Mouse (Mus musculus) left cerebral cortex, postnatal 14 days (tissue): ENCODE measurements around the gene Castor1. TPM values are rescaled to one million over a fixed set of nuclear protein-coding genes. Genes with fewer than 3 reads are reported as not detected.

Experiments used
- DNase-seq, 2 experiments: peaks; one replicate each; pipeline ENCODE4 v3.0.0; 2021 to 2022; ENCODE audit warnings: low spot score in 2 of 2, mixed read lengths in 1 of 2
- intact Hi-C: fragments of 180-260 bp; cut with DNase I; formaldehyde crosslinking; loops from one replicate; pipeline ENCODE4 v1.15.1; 2025
- total RNA-seq, 2 experiments: library from RNA; stranded (reverse); gene quantifications; 2 replicates each; pipeline ENCODE4 v1.2.3; 2021

The Castor1 gene
- total RNA-seq, 2 experiments from 2014 or later = 4.3 to 4.9 TPM

GRCm38 (mm10) chr11:4226569-4227325 lies 8.7 kb downstream of the Castor1 start:
- DNase-seq = no peak
- intact Hi-C loops = no loop called here

GRCm38 (mm10) chr11:4228463-4228862 lies 10.4 kb downstream of the Castor1 start:
- no peak for DNase-seq
- intact Hi-C loops = no loop called here

- intact Hi-C loops = no loop called here
Measured at GRCm38 (mm10) chr11:4229841-4230240, 11.8 kb downstream of the Castor1 start.

GRCm38 (mm10) chr11:4231435-4231834 lies 13.4 kb downstream of the Castor1 start:
- DNase-seq = no peak
- intact Hi-C loops = no loop called here

More at GRCm38 (mm10) chr11:4229841-4230240, 11.8 kb downstream of the Castor1 start:
- DNase-seq = no peak

- intact Hi-C loops = no loop called here
- no peak for DNase-seq
Measured at GRCm38 (mm10) chr11:4232644-4233043, 14.6 kb downstream of the Castor1 start.

- DNase-seq = no peak
- intact Hi-C loops = no loop called here
Measured at GRCm38 (mm10) chr11:4235052-4235655, 17.1 kb downstream of the Castor1 start.

- no peak for DNase-seq
- intact Hi-C loops = no loop called here
Measured at GRCm38 (mm10) chr11:4235665-4236545, 17.9 kb downstream of the Castor1 start, which contains the start of gene Osm. Gene Osm (plus strand): TSS chr11:4236420.

- DNase-seq = no peak
- intact Hi-C loops = no loop called here
Measured at GRCm38 (mm10) chr11:4236546-4237067, 18.6 kb downstream of the Castor1 start.

GRCm38 (mm10) chr11:4237389-4237912 lies 19.4 kb downstream of the Castor1 start:
- intact Hi-C loops = no loop called here
- no peak for DNase-seq

GRCm38 (mm10) chr11:4238167-4238566 lies 20.1 kb downstream of the Castor1 start:
- intact Hi-C loops = no loop called here

GRCm38 (mm10) chr11:4239691-4240090 lies 21.7 kb downstream of the Castor1 start:
- DNase-seq = no peak
- intact Hi-C loops = no loop called here

More at GRCm38 (mm10) chr11:4238167-4238566, 20.1 kb downstream of the Castor1 start:
- no peak for DNase-seq

- intact Hi-C loops = no loop called here
- DNase-seq = no peak
Measured at GRCm38 (mm10) chr11:4240151-4240550, 22.1 kb downstream of the Castor1 start.

GRCm38 (mm10) chr11:4241180-4241579 lies 23.2 kb downstream of the Castor1 start:
- intact Hi-C loops = no loop called here
- no peak for DNase-seq

GRCm38 (mm10) chr11:4246126-4246525 lies 28.1 kb downstream of the Castor1 start:
- intact Hi-C loops = no loop called here
- no peak for DNase-seq

- intact Hi-C loops = no loop called here
- no peak for DNase-seq
Measured at GRCm38 (mm10) chr11:4246623-4247022, 28.6 kb downstream of the Castor1 start.

GRCm38 (mm10) chr11:4247201-4247959 lies 29.4 kb downstream of the Castor1 start:
- intact Hi-C loops = no loop called here
- DNase-seq = no peak

GRCm38 (mm10) chr11:4249151-4249550 lies 31.1 kb downstream of the Castor1 start:
- no peak for DNase-seq
- intact Hi-C loops = no loop called here

GRCm38 (mm10) chr11:4250290-4250689 lies 32.3 kb downstream of the Castor1 start:
- no peak for DNase-seq
- intact Hi-C loops = loop anchor here (10.0 kb wide), 1 partner anchor 615 kb away; no protein-coding TSS in a partner anchor

GRCm38 (mm10) chr11:4251376-4251775 lies 33.4 kb downstream of the Castor1 start:
- no peak for DNase-seq
- intact Hi-C loops = loop anchor here (10.0 kb wide), 1 partner anchor 613 kb away; no protein-coding TSS in a partner anchor
